Mouse (Mus musculus) myocyte (in vitro differentiated cells): ENCODE data around the gene Hnrnpf.

Experiments
- CEBPB ChIP-seq: IDR thresholded peaks from 2 replicates; pipeline ENCODE4 v1.6.1; 2011; ENCODE audit warnings: mild to moderate bottlenecking, moderate library complexity; ENCODE audit not compliant: poor library complexity, insufficient read depth, severe bottlenecking
- E2F4 ChIP-seq: IDR thresholded peaks from one replicate; pipeline ENCODE4 v1.6.1; 2011; ENCODE audit warnings: mild to moderate bottlenecking, control low read depth, moderate library complexity; ENCODE audit not compliant: insufficient read depth
- MAX ChIP-seq: IDR thresholded peaks from one replicate; pipeline ENCODE4 v1.6.1; 2011; ENCODE audit warnings: low read depth, mild to moderate bottlenecking, control low read depth
- MYOD1 ChIP-seq, 3 experiments: IDR thresholded peaks; one replicate each; pipeline ENCODE4 v1.6.1; 2011; ENCODE audit warnings: control low read depth in 2 of 3, low read depth in 2 of 3, mild to moderate bottlenecking in 2 of 3, moderate library complexity in 1 of 3; ENCODE audit not compliant: insufficient read length in 2 of 3, control insufficient read depth in 1 of 3
- MYOG ChIP-seq, 3 experiments: IDR thresholded peaks; one replicate each; pipeline ENCODE4 v1.6.1; 2011; ENCODE audit warnings: control low read depth in 2 of 3, low read depth in 2 of 3, mild to moderate bottlenecking in 2 of 3; ENCODE audit not compliant: insufficient read length in 2 of 3, control insufficient read depth in 1 of 3, insufficient read depth in 1 of 3
- POLR2A ChIP-seq: IDR thresholded peaks from one replicate; pipeline ENCODE4 v1.6.1; 2011; ENCODE audit warnings: low read depth, mild to moderate bottlenecking, control low read depth, moderate library complexity; ENCODE audit not compliant: insufficient read length
- REST ChIP-seq: IDR thresholded peaks from one replicate; pipeline ENCODE4 v1.6.1; 2011; ENCODE audit warnings: mild to moderate bottlenecking, control low read depth, moderate library complexity; ENCODE audit not compliant: insufficient read depth, insufficient read length
- SRF ChIP-seq: IDR thresholded peaks from one replicate; pipeline ENCODE4 v1.6.1; 2011; ENCODE audit warnings: low read depth; ENCODE audit not compliant: control insufficient read depth, insufficient read length
- TCF3 ChIP-seq: IDR thresholded peaks from one replicate; pipeline ENCODE4 v1.6.1; 2011; ENCODE audit warnings: low read depth, control low read depth; ENCODE audit not compliant: insufficient read length
- USF1 ChIP-seq: IDR thresholded peaks from one replicate; pipeline ENCODE4 v1.6.1; 2011; ENCODE audit warnings: low read depth, mild to moderate bottlenecking, control low read depth, moderate library complexity

- TF ChIP-seq CEBPB: no peak
- no peak for TF ChIP-seq REST
- no peak for TF ChIP-seq MAX
- TF ChIP-seq POLR2A: no peak
- TF ChIP-seq MYOD1 (IDR thresholded peaks at IDR 0.05; ENCODE audit: control insufficient read depth in 1 of 3, insufficient read length in 2 of 3, low read depth in 2 of 3): no peak
- TF ChIP-seq TCF3: no peak
- TF ChIP-seq MYOG (IDR thresholded peaks at IDR 0.05; ENCODE audit: control insufficient read depth in 1 of 3, insufficient read depth in 1 of 3, insufficient read length in 2 of 3, low read depth in 2 of 3): no peak
- no peak for TF ChIP-seq E2F4
- TF ChIP-seq SRF: no peak
- no peak for TF ChIP-seq USF1
Observed at GRCm38 (mm10) chr6:117910120-117910661, 10.1 kb downstream of the Hnrnpf start.
